Mouse (Mus musculus): Measurements from ENCODE around the gene Fam19a5.

- no peak for TF ChIP-seq GATA1 (IDR thresholded peaks at IDR 0.05; ENCODE audit: low read length)
- no peak for TF ChIP-seq TAL1 (IDR thresholded peaks at IDR 0.05; ENCODE audit: low read length)
These were observed 1.7 kb downstream of the Fam19a5 start for GRCm38 (mm10) chr15:87545731-87546360.

Data from erythroblast, embryonic 14.5 days (primary cell).